Mouse (Mus musculus) heart, postnatal 4 days (tissue): ENCODE measurements around the gene Gltp. TPM values are rescaled to one million over a fixed set of nuclear protein-coding genes. Genes with fewer than 3 reads are reported as not detected.

Source experiments
- microRNA-seq, 2 experiments: library from miRNA; unstranded; fragments of <30 nt; microRNA quantifications; one replicate each; pipeline ENCODE4 v1.2.0; 2021 to 2022
- total RNA-seq, 2 experiments: library from RNA; stranded (reverse); gene quantifications; 2 replicates each; pipeline ENCODE4 v1.2.3; 2021

Gltp gene
- total RNA-seq, 2 experiments from 2014 or later, result 24.4 to 26.8 TPM

Small RNA genes within 50 kb of the gene (microRNA-seq; reads per million reads assigned to microRNA genes)
- gene Mir7028, result 0 to 0.20 reads per million in 2 experiments

Other genes with a start within 250 kb of the Gltp start
- gene Mmab, start 246.9 kb downstream of the Gltp start, total RNA-seq, result 10 to 100 TPM; 12.8 to 12.9 TPM
- 10 to 100 TPM; 14.8 to 18.2 TPM for gene Mvk, start 246.7 kb downstream of the Gltp start, total RNA-seq
- gene Fam222a, start 123.0 kb downstream of the Gltp start, total RNA-seq, result 1 to 10 TPM; 6.0 to 7.0 TPM
- gene Trpv4, start 32.6 kb downstream of the Gltp start, total RNA-seq, result 1 to 10 TPM; 2.8 to 3.1 TPM
- 1 to 10 TPM; 5.3 to 6.8 TPM for gene Tchp, start 16.8 kb upstream of the Gltp start, total RNA-seq
- gene Ankrd13a, start 83.7 kb upstream of the Gltp start, total RNA-seq, result 10 to 100 TPM; 60.6 to 60.8 TPM
- 10 to 100 TPM; 38.8 to 49.5 TPM for gene Git2, start 84.5 kb upstream of the Gltp start, total RNA-seq
- gene 1500011B03Rik, start 132.5 kb upstream of the Gltp start, total RNA-seq, result 10 to 100 TPM; 15.9 to 17.6 TPM
- gene 4930519G04Rik, start 162.7 kb upstream of the Gltp start, total RNA-seq, result not detected
- not detected for gene Gm9936, start 167.7 kb upstream of the Gltp start, total RNA-seq
- gene Oasl2, start 206.0 kb upstream of the Gltp start, total RNA-seq, result 1 to 10 TPM; 2.7 to 2.8 TPM
- under 1 TPM in 1 of 2 experiments, not detected in 1; 0.18 TPM for gene Oasl1, start 232.3 kb upstream of the Gltp start, total RNA-seq